Mouse (Mus musculus) ES-E14 (cell line): ENCODE measurements around the gene Col25a1. TPM values are rescaled to one million over a fixed set of nuclear protein-coding genes. Genes with fewer than 3 reads are reported as not detected.

Experiments
- DNase-seq: peaks from one replicate; pipeline ENCODE4 v3.0.0-alpha.2; 2013; ENCODE audit warnings: low read depth, low spot score
- H3K27ac ChIP-seq: 2 replicates; pipeline ENCODE4 v1.5.1; 2012; ENCODE audit warnings: low read depth, mild to moderate bottlenecking, low read length, moderate library complexity, mixed read lengths; ENCODE audit not compliant: poor library complexity, insufficient read depth, severe bottlenecking
- H3K36me3 ChIP-seq: 2 replicates; pipeline ENCODE4 v1.6.1; 2012; ENCODE audit warnings: mild to moderate bottlenecking, low read length, moderate library complexity, mixed read lengths; ENCODE audit not compliant: control insufficient read depth, poor library complexity, insufficient read depth, severe bottlenecking
- H3K4me1 ChIP-seq, 2 experiments: fragments of 150-350 bp in 1 of 2; sonication (generic) in 1 of 2; 2 replicates each; pipeline ENCODE4 v1.6.1; 2012; ENCODE audit warnings: low read length in 2 of 2, mild to moderate bottlenecking in 1 of 2, mixed read lengths in 1 of 2; ENCODE audit not compliant: control insufficient read depth in 2 of 2, insufficient read depth in 2 of 2, poor library complexity in 1 of 2
- H3K4me3 ChIP-seq, 2 experiments: fragments of 150-350 bp in 1 of 2; sonication (generic) in 1 of 2; 2 replicates each; pipeline ENCODE4 v1.5.1; 2012; ENCODE audit warnings: low read length in 2 of 2, low read depth in 1 of 2, mild to moderate bottlenecking in 1 of 2, mixed read lengths in 1 of 2; ENCODE audit not compliant: insufficient read depth in 1 of 2, poor library complexity in 1 of 2, severe bottlenecking in 1 of 2
- H3K9ac ChIP-seq: 2 replicates; pipeline ENCODE4 v1.6.1; 2012; ENCODE audit warnings: low read depth, mild to moderate bottlenecking, low read length, mixed read lengths; ENCODE audit not compliant: poor library complexity, insufficient read depth, severe bottlenecking
- H3K9me3 ChIP-seq: fragments of 150-350 bp; sonication (generic); 2 replicates; pipeline ENCODE4 v1.6.1; 2012; ENCODE audit warnings: low read depth, mild to moderate bottlenecking, low read length; ENCODE audit not compliant: control insufficient read depth, insufficient read depth
- CHD2 ChIP-seq: IDR thresholded peaks from 2 replicates; pipeline ENCODE4 v1.6.1; 2014; ENCODE audit warnings: mild to moderate bottlenecking, low read depth, low read length, inconsistent platforms
- HCFC1 ChIP-seq: IDR thresholded peaks from 2 replicates; pipeline ENCODE4 v1.6.1; 2012; ENCODE audit warnings: low read length, inconsistent platforms, borderline replicate concordance; ENCODE audit not compliant: insufficient read depth
- MAFK ChIP-seq: IDR thresholded peaks from 2 replicates; pipeline ENCODE4 v1.6.1; 2014; ENCODE audit warnings: mild to moderate bottlenecking, low read depth, low read length, inconsistent platforms; ENCODE audit not compliant: insufficient read depth
- ZC3H11A ChIP-seq: IDR thresholded peaks from 2 replicates; pipeline ENCODE4 v1.6.1; 2012; ENCODE audit warnings: low read depth, mild to moderate bottlenecking, inconsistent platforms, low read length, borderline replicate concordance
- ZNF384 ChIP-seq: IDR thresholded peaks from 2 replicates; pipeline ENCODE4 v1.6.1; 2012; ENCODE audit warnings: low read depth, low read length, inconsistent platforms
- in situ Hi-C, 2 experiments: fragments of 600-800 bp; cut with MboI; formaldehyde crosslinking; loops; one replicate each; pipeline ENCODE4 v1.15.1; 2025; ENCODE audit warnings: low sequenced_read_pairs in 2 of 2, inconsistent platforms in 1 of 2; ENCODE audit not compliant: unreplicated experiment in 2 of 2
- total RNA-seq: library from RNA; depleted of rRNA; stranded (reverse); fragments of 300-350 nt; gene quantifications from 2 replicates; pipeline ENCODE4 v1.2.3, GENCODE M21; 2012

The Col25a1 gene
- total RNA-seq, 1 experiment, result 0.45 TPM

GRCm38 (mm10) chr3:130362797-130363367 is 231.6 kb downstream of the Col25a1 start:
- no peak for DNase-seq
- TF ChIP-seq CHD2, result no peak
- no peak for TF ChIP-seq ZNF384
- no peak for TF ChIP-seq HCFC1
- TF ChIP-seq ZC3H11A, result no peak
- TF ChIP-seq MAFK, result no peak
- Histone ChIP-seq H3K36me3 (no peaks in the 10 kb centered on the region), H3K4me1 (no peaks in the 10 kb centered on the region), H3K4me3 (no peak overlapping the region), H3K9ac (no peak overlapping the region), H3K9me3 (no peaks in the 10 kb centered on the region), H3K27ac (no peak overlapping the region)
- in situ Hi-C loops, result no loop called here

- in situ Hi-C loops, result no loop called here
- Histone ChIP-seq H3K9me3 (no peaks in the 10 kb centered on the region), H3K9ac (no peak overlapping the region), H3K4me3 (no peak overlapping the region), H3K4me1 (no peaks in the 10 kb centered on the region), H3K36me3 (no peaks in the 10 kb centered on the region), H3K27ac (no peak overlapping the region)
- TF ChIP-seq CHD2, result no peak
- TF ChIP-seq ZC3H11A, result no peak
- TF ChIP-seq ZNF384, result no peak
- no peak for TF ChIP-seq HCFC1
- no peak for TF ChIP-seq MAFK
- no peak for DNase-seq
Observed at GRCm38 (mm10) chr3:130366917-130367610, 235.8 kb downstream of the Col25a1 start.

GRCm38 (mm10) chr3:130368352-130368751 is 237.1 kb downstream of the Col25a1 start:
- Histone ChIP-seq H3K36me3 (no peaks in the 10 kb centered on the region), H3K4me1 (no peaks in the 10 kb centered on the region), H3K27ac (no peak overlapping the region), H3K9me3 (no peaks in the 10 kb centered on the region), H3K4me3 (no peak overlapping the region), H3K9ac (no peak overlapping the region)
- DNase-seq, result no peak
- in situ Hi-C loops, result no loop called here
- peak; percentile 99 for TF ChIP-seq MAFK
- TF ChIP-seq HCFC1, result no peak

- H3K9me3 ChIP-seq, result no peaks in the 10 kb centered on the region
- H3K27ac ChIP-seq, result no peak overlapping the region
- TF ChIP-seq HCFC1 (no peak), MAFK (no peak), ZNF384 (no peak), CHD2 (no peak)
- in situ Hi-C loops, result no loop called here
- DNase-seq, result no peak
- H3K4me1 ChIP-seq, result no peaks in the 10 kb centered on the region
- no peaks in the 10 kb centered on the region for H3K36me3 ChIP-seq
- no peak overlapping the region for H3K9ac ChIP-seq
- H3K4me3 ChIP-seq, result no peak overlapping the region
Observed at GRCm38 (mm10) chr3:130369113-130369512, 237.8 kb downstream of the Col25a1 start.

- in situ Hi-C loops, result no loop called here
- no peaks in the 10 kb centered on the region for H3K4me1 ChIP-seq
- H3K27ac ChIP-seq, result no peak overlapping the region
- TF ChIP-seq HCFC1 (no peak), MAFK (no peak), ZNF384 (no peak), ZC3H11A (no peak), CHD2 (no peak)
- H3K9me3 ChIP-seq, result no peaks in the 10 kb centered on the region
- no peaks in the 10 kb centered on the region for H3K36me3 ChIP-seq
- DNase-seq, result no peak
- H3K4me3 ChIP-seq, result no peak overlapping the region
- no peak overlapping the region for H3K9ac ChIP-seq
Observed at GRCm38 (mm10) chr3:130370167-130370566, 238.9 kb downstream of the Col25a1 start.
